Mouse (Mus musculus) gastrocnemius, postnatal 4 days (tissue): Measurements from ENCODE around the gene Crispld2. TPM values are rescaled to one million over a fixed set of nuclear protein-coding genes. Genes with fewer than 3 reads are reported as not detected.

Experiments
- DNase-seq, 2 experiments: peaks; one replicate each; pipeline ENCODE4 v3.0.0; 2021 to 2022; ENCODE audit warnings: low spot score in 2 of 2, mixed read lengths in 2 of 2
- total RNA-seq, 2 experiments: library from RNA; stranded (reverse); gene quantifications; 2 replicates each; pipeline ENCODE4 v1.2.3; 2021

Crispld2 gene
- total RNA-seq, 2 experiments from 2014 or later, result 1.3 to 3.0 TPM

GRCm38 (mm10) chr8:120063326-120063725 is 71.1 kb downstream of the Crispld2 start:
- DNase-seq, result no peak

- no peak for DNase-seq
Observed at GRCm38 (mm10) chr8:120065611-120066010, 73.4 kb downstream of the Crispld2 start.

- DNase-seq, result no peak
Observed at GRCm38 (mm10) chr8:120066226-120066625, 74.0 kb downstream of the Crispld2 start.

GRCm38 (mm10) chr8:120067936-120068668 is 75.9 kb downstream of the Crispld2 start:
- peak in 1 of 2 experiments; percentile 79 for DNase-seq

- DNase-seq, result peak; percentile 78 to 84
Observed at GRCm38 (mm10) chr8:120071684-120072083, 79.4 kb downstream of the Crispld2 start.

- DNase-seq, result no peak
Observed at GRCm38 (mm10) chr8:120072259-120072658, 80.0 kb downstream of the Crispld2 start.

GRCm38 (mm10) chr8:120072827-120073226 is 80.6 kb downstream of the Crispld2 start:
- DNase-seq, result no peak

GRCm38 (mm10) chr8:120074516-120074915 is 82.3 kb downstream of the Crispld2 start:
- DNase-seq, result no peak

- no peak for DNase-seq
Observed at GRCm38 (mm10) chr8:120075347-120075746, 83.1 kb downstream of the Crispld2 start.

GRCm38 (mm10) chr8:120078080-120078479 is 85.8 kb downstream of the Crispld2 start:
- DNase-seq, result peak; percentile 74 to 86

GRCm38 (mm10) chr8:120079361-120079760 is 87.1 kb downstream of the Crispld2 start:
- DNase-seq, result no peak

- DNase-seq, result no peak
Observed at GRCm38 (mm10) chr8:120083261-120083660, 91.0 kb downstream of the Crispld2 start.

- DNase-seq, result no peak
Observed at GRCm38 (mm10) chr8:120084783-120085182, 92.5 kb downstream of the Crispld2 start.

GRCm38 (mm10) chr8:120089511-120089910 is 97.3 kb downstream of the Crispld2 start:
- no peak for DNase-seq

GRCm38 (mm10) chr8:120091032-120091431 is 98.8 kb downstream of the Crispld2 start:
- DNase-seq, result no peak

GRCm38 (mm10) chr8:120093103-120093502 is 100.9 kb downstream of the Crispld2 start:
- no peak for DNase-seq

- no peak for DNase-seq
Observed at GRCm38 (mm10) chr8:120094801-120095200, 102.6 kb downstream of the Crispld2 start.

GRCm38 (mm10) chr8:120096486-120096885 is 104.2 kb downstream of the Crispld2 start:
- no peak for DNase-seq

GRCm38 (mm10) chr8:120100388-120101067 is 108.3 kb downstream of the Crispld2 start:
- no peak for DNase-seq

- peak; percentile 74 to 84 for DNase-seq
Observed at GRCm38 (mm10) chr8:120101068-120101972, 109.1 kb downstream of the Crispld2 start, which contains the start of gene Zdhhc7. Zdhhc7 (minus strand) TSS chr8:120101482.
